Mouse (Mus musculus): ENCODE measurements around the gene Tcp1. TPM values are rescaled to one million over a fixed set of nuclear protein-coding genes. Genes with fewer than 3 reads are reported as not detected.
"Not testable (repeated sequence)": the region's sequence is repeated elsewhere in the genome, so short reads cannot be mapped to it uniquely, and the experiment has no call there.

Tcp1 gene
- polyA plus RNA-seq, 1 experiment from 2014 or later, result 444 TPM

- no peak for ATAC-seq (ENCODE audit: insufficient number of reproducible peaks, insufficient read depth, low FRiP score, low read depth)
Observed at GRCm38 (mm10) chr17:12886620-12887019, 28.9 kb upstream of the Tcp1 start.

GRCm38 (mm10) chr17:12887021-12887775 lies 28.3 kb upstream of the Tcp1 start:
- no peaks in the 10 kb centered on the region; the same call in 1 of the 2 replicates for H3K36me3 ChIP-seq (ENCODE audit: control insufficient read depth, insufficient read depth, low read length)
- no peak overlapping the region for H3K9ac ChIP-seq (replicated peaks; ENCODE audit: low read depth, low read length)
- H3K4me3 ChIP-seq (ENCODE audit: low read depth, low read length), result no peak overlapping the region
- no peak overlapping the region for H3K27ac ChIP-seq (ENCODE audit: low read length)
- 57% methylated on average over 15 of the region's 15 CpGs for whole genome bisulfite sequencing
- H3K4me1 ChIP-seq (ENCODE audit: control insufficient read depth, insufficient read depth, low read length), result peaks cover 4% of the 10 kb centered on the region; the same call in 1 of the 2 replicates
- H3K27me3 ChIP-seq (ENCODE audit: control insufficient read depth, insufficient read depth, low read length), result no peaks in the 10 kb centered on the region
- H3K9me3 ChIP-seq (ENCODE audit: control insufficient read depth, low read depth, low read length), result no peaks in the 10 kb centered on the region
- ATAC-seq (ENCODE audit: insufficient number of reproducible peaks, insufficient read depth, low FRiP score, low read depth), result 0 out of 2 replicates have a peak, but pooled peaks have one; percentile 38
- no peak overlapping the region for H3K4me2 ChIP-seq (replicated peaks; ENCODE audit: low read depth, low read length)

More at GRCm38 (mm10) chr17:12886620-12887019, 28.9 kb upstream of the Tcp1 start:
- H3K4me2 ChIP-seq (replicated peaks; ENCODE audit: low read depth, low read length), result no peak overlapping the region
- no peak overlapping the region for H3K27ac ChIP-seq (ENCODE audit: low read length)
- no peak overlapping the region for H3K4me3 ChIP-seq (ENCODE audit: low read depth, low read length)
- no peak overlapping the region for H3K9ac ChIP-seq (replicated peaks; ENCODE audit: low read depth, low read length)
- 28% methylated on average over 6 of the region's 6 CpGs for WGBS
- no peaks in the 10 kb centered on the region; the same call in 1 of the 2 replicates for H3K36me3 ChIP-seq (ENCODE audit: control insufficient read depth, insufficient read depth, low read length)
- no peaks in the 10 kb centered on the region for H3K27me3 ChIP-seq (ENCODE audit: control insufficient read depth, insufficient read depth, low read length)
- H3K4me1 ChIP-seq (ENCODE audit: control insufficient read depth, insufficient read depth, low read length), result peaks cover 4% of the 10 kb centered on the region; the same call in 1 of the 2 replicates
- no peaks in the 10 kb centered on the region for H3K9me3 ChIP-seq (ENCODE audit: control insufficient read depth, low read depth, low read length)

- WGBS, result 89% methylated on average over 4 of the region's 4 CpGs
- Histone ChIP-seq H3K4me1 (ENCODE audit: control insufficient read depth, insufficient read depth, low read length) (peaks cover 4% of the 10 kb centered on the region; the same call in 1 of the 2 replicates), H3K4me3 (ENCODE audit: low read depth, low read length) (no peak overlapping the region), H3K9ac (replicated peaks; ENCODE audit: low read depth, low read length) (no peak overlapping the region), H3K27me3 (ENCODE audit: control insufficient read depth, insufficient read depth, low read length) (no peaks in the 10 kb centered on the region), H3K9me3 (ENCODE audit: control insufficient read depth, low read depth, low read length) (no peaks in the 10 kb centered on the region), H3K36me3 (ENCODE audit: control insufficient read depth, insufficient read depth, low read length) (no peaks in the 10 kb centered on the region; the same call in 1 of the 2 replicates), H3K4me2 (replicated peaks; ENCODE audit: low read depth, low read length) (no peak overlapping the region), H3K27ac (ENCODE audit: low read length) (no peak overlapping the region)
- ATAC-seq (ENCODE audit: insufficient number of reproducible peaks, insufficient read depth, low FRiP score, low read depth), result no peak
Observed at GRCm38 (mm10) chr17:12891054-12891453, 24.4 kb upstream of the Tcp1 start.

GRCm38 (mm10) chr17:12892033-12892432 lies 23.5 kb upstream of the Tcp1 start:
- no peaks in the 10 kb centered on the region for H3K27me3 ChIP-seq (ENCODE audit: control insufficient read depth, insufficient read depth, low read length)
- WGBS, result 91% methylated on average over 9 of the region's 9 CpGs
- ATAC-seq (ENCODE audit: insufficient number of reproducible peaks, insufficient read depth, low FRiP score, low read depth), result no peak

GRCm38 (mm10) chr17:12897674-12898073 lies 17.8 kb upstream of the Tcp1 start:
- Histone ChIP-seq H3K36me3 (ENCODE audit: control insufficient read depth, insufficient read depth, low read length) (no peaks in the 10 kb centered on the region), H3K27ac (ENCODE audit: low read length) (no peak overlapping the region)
- WGBS, result 84% methylated on average over 5 of the region's 5 CpGs

More at GRCm38 (mm10) chr17:12892033-12892432, 23.5 kb upstream of the Tcp1 start:
- no peak overlapping the region for H3K27ac ChIP-seq (ENCODE audit: low read length)
- no peak overlapping the region for H3K9ac ChIP-seq (replicated peaks; ENCODE audit: low read depth, low read length)
- no peaks in the 10 kb centered on the region for H3K9me3 ChIP-seq (ENCODE audit: control insufficient read depth, low read depth, low read length)
- H3K36me3 ChIP-seq (ENCODE audit: control insufficient read depth, insufficient read depth, low read length), result no peaks in the 10 kb centered on the region; the same call in 1 of the 2 replicates
- H3K4me1 ChIP-seq (ENCODE audit: control insufficient read depth, insufficient read depth, low read length), result no peaks in the 10 kb centered on the region
- no peak overlapping the region for H3K4me2 ChIP-seq (replicated peaks; ENCODE audit: low read depth, low read length)
- H3K4me3 ChIP-seq (ENCODE audit: low read depth, low read length), result no peak overlapping the region

DNA sequence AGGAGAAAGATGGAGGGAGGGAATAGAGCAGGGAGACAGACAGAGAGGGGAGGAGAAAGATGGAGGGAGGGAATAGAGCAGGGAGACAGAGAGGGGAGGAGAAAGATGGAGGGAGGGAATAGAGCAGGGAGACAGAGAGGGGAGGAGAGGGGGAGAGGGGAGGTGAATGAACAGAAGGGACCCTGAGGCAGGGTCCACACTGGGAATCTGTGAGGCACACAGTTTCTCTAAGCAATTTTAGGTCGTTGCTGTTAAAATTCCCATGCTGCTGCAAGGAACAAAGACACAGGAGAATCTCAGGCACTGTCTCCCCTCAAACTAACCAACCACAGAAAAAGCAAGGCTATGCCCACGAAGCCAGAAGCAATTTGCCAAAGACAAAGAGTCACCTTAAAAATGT lies 16.9 kb upstream of the Tcp1 start:
- not testable (repeated sequence) for H3K4me1 ChIP-seq (ENCODE audit: control insufficient read depth, insufficient read depth, low read length); H3K4me3 ChIP-seq (ENCODE audit: low read depth, low read length); H3K9ac ChIP-seq (replicated peaks; ENCODE audit: low read depth, low read length); H3K9me3 ChIP-seq (ENCODE audit: control insufficient read depth, low read depth, low read length); H3K27me3 ChIP-seq (ENCODE audit: control insufficient read depth, insufficient read depth, low read length); ATAC-seq (ENCODE audit: insufficient number of reproducible peaks, insufficient read depth, low FRiP score, low read depth); H3K4me2 ChIP-seq (replicated peaks; ENCODE audit: low read depth, low read length); H3K27ac ChIP-seq (ENCODE audit: low read length); H3K36me3 ChIP-seq (ENCODE audit: control insufficient read depth, insufficient read depth, low read length)
- 33% methylated on average over 2 of the region's 2 CpGs for WGBS

More at GRCm38 (mm10) chr17:12897674-12898073, 17.8 kb upstream of the Tcp1 start:
- Histone ChIP-seq H3K4me2 (replicated peaks; ENCODE audit: low read depth, low read length) (no peak overlapping the region), H3K27me3 (ENCODE audit: control insufficient read depth, insufficient read depth, low read length) (no peaks in the 10 kb centered on the region), H3K4me1 (ENCODE audit: control insufficient read depth, insufficient read depth, low read length) (no peaks in the 10 kb centered on the region), H3K9me3 (ENCODE audit: control insufficient read depth, low read depth, low read length) (no peaks in the 10 kb centered on the region), H3K9ac (replicated peaks; ENCODE audit: low read depth, low read length) (no peak overlapping the region), H3K4me3 (ENCODE audit: low read depth, low read length) (no peak overlapping the region)
- no peak; the same call in 1 of the 2 replicates for ATAC-seq (ENCODE audit: insufficient number of reproducible peaks, insufficient read depth, low FRiP score, low read depth)

GRCm38 (mm10) chr17:12902291-12902690 lies 13.2 kb upstream of the Tcp1 start:
- ATAC-seq (ENCODE audit: insufficient number of reproducible peaks, insufficient read depth, low FRiP score, low read depth), result no peak
- H3K9ac ChIP-seq (replicated peaks; ENCODE audit: low read depth, low read length), result no peak overlapping the region
- H3K27me3 ChIP-seq (ENCODE audit: control insufficient read depth, insufficient read depth, low read length), result no peaks in the 10 kb centered on the region
- no peak overlapping the region for H3K4me3 ChIP-seq (ENCODE audit: low read depth, low read length)
- no peaks in the 10 kb centered on the region for H3K9me3 ChIP-seq (ENCODE audit: control insufficient read depth, low read depth, low read length)
- 91% methylated on average over 6 of the region's 6 CpGs for WGBS
- H3K4me2 ChIP-seq (replicated peaks; ENCODE audit: low read depth, low read length), result no peak overlapping the region
- no peak overlapping the region for H3K27ac ChIP-seq (ENCODE audit: low read length)
- no peaks in the 10 kb centered on the region for H3K4me1 ChIP-seq (ENCODE audit: control insufficient read depth, insufficient read depth, low read length)
- H3K36me3 ChIP-seq (ENCODE audit: control insufficient read depth, insufficient read depth, low read length), result no peaks in the 10 kb centered on the region; the same call in none of the 2 replicates

DNA sequence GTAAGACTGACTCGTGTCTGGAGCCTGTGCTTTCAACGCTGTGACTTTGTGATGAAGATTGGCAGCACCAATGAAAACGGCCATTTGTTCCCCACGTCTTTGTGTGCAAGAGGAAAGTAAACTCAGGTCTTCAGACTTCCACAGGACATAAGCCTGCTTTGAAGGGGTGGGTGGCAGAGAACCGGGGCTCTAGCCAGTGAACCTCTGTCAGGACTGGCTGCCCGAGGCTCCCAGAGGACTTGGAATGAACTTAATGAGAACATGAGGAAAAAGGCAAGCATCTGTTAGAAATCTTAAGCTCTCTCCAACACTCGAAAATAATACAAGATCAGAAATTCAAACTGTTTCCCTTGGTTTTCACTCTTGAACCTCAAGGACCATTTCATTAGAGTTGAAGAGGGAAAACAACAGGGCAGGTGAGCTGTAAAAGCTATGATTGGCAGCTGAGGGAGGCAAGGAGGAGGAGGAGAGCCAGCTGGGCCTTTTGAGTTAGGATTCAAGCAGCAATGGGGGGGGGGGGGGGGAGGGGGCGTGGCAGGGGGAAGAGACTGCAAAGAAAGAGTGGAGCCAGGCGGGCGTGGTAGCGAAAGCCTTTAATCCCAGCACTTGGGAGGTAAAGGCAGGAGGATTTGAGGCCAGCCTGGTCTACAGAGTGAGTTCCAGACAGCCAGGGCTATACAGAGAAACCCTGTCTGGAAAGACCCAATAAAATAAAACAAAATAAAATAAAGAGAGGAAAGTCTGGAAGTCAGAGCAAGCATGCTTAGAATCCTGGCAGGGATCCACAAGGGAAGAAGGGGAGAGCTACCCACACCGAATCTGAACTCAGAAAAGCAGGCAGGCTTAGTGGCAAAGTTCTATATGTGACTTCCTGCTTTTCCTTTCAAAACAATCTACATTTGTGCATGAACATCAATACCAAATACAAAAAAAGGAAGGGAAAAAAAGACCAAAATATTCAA lies 11.8 kb upstream of the Tcp1 start:
- ATAC-seq (ENCODE audit: insufficient number of reproducible peaks, insufficient read depth, low FRiP score, low read depth), result peak; percentile 30; the same call in 1 of the 2 replicates
- no peaks in the 10 kb centered on the region; the same call in none of the 2 replicates for H3K36me3 ChIP-seq (ENCODE audit: control insufficient read depth, insufficient read depth, low read length)
- H3K27ac ChIP-seq (ENCODE audit: low read length), result peak overlapping the region; percentile 10; the same call in 1 of the 2 replicates

More for the DNA sequence above, 11.8 kb upstream of the Tcp1 start:
- H3K27me3 ChIP-seq (ENCODE audit: control insufficient read depth, insufficient read depth, low read length), result no peaks in the 10 kb centered on the region
- H3K9me3 ChIP-seq (ENCODE audit: control insufficient read depth, low read depth, low read length), result no peaks in the 10 kb centered on the region
- WGBS, result 47% methylated on average over 11 of the region's 12 CpGs
- H3K4me1 ChIP-seq (ENCODE audit: control insufficient read depth, insufficient read depth, low read length), result no peaks in the 10 kb centered on the region
- H3K4me2 ChIP-seq (replicated peaks; ENCODE audit: low read depth, low read length), result no peak overlapping the region
- H3K4me3 ChIP-seq (ENCODE audit: low read depth, low read length), result no peak overlapping the region
- H3K9ac ChIP-seq (replicated peaks; ENCODE audit: low read depth, low read length), result no peak overlapping the region
